Mouse (Mus musculus): Measurements from ENCODE around the gene Olfr27. TPM values are rescaled to one million over a fixed set of nuclear protein-coding genes. Genes with fewer than 3 reads are reported as not detected.

Gene Olfr27
- not detected for total RNA-seq (2021)

DNA sequence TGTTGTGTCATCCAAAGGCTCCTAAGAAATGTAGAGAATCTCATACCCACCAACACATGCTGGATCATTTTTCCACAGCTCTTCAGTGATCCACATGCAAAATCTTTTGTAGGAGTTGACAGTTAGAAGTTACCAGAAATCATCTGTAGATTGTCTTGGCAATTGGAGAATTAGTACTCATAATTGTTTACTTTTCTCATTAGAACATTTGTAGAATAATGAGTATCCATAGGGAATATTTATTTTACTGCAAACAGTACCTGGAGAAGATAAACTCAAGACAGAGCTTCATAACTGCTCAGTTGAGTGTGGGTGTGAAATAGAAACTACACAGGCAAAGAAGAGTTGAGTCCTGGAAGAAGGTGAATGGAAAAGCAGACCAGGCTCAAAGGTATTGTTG lies at the start of gene Olfr27:
Gene Olfr27 (plus strand): TSS at position 301 of the 400 bp plus-strand sequence.
- no peak for DNase-seq (ENCODE audit: low spot score in 2 of 2)
- intact Hi-C loops (cut with DNase I), result no loop called here

DNA sequence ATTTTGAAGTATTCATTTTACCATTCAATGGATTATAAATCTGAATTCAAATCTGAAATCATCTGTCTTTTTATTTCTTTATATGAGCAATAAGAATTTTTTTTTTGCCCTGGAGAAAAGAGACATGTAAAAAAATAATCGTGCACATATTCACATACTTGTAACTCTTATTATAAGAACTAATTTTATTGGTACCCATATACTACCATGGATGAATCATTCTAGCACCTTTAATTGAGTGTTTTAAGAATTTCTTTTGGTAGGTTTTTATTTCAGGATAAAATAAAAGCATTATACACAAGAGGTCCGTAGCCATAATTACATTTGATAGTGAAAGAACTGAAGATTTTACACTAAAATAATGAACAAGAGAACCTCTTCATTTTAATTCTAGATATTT lies 49.1 kb upstream of the Olfr27 start, which contains the start of gene Olfr938:
Gene Olfr938 (minus strand): TSS at position 101 of the 400 bp plus-strand sequence.
- intact Hi-C loops (cut with DNase I), result no loop called here
- no peak for DNase-seq (ENCODE audit: low spot score in 2 of 2)

- intact Hi-C loops (cut with DNase I), result no loop called here
- no peak for DNase-seq (ENCODE audit: low spot score in 2 of 2)
Measured at GRCm38 (mm10) chr9:39127326-39127725, 605 bp upstream of the Olfr27 start.

GRCm38 (mm10) chr9:39152401-39152800 lies 24.5 kb downstream of the Olfr27 start:
- intact Hi-C loops (cut with DNase I), result no loop called here
- DNase-seq (ENCODE audit: low spot score in 2 of 2), result no peak

DNA sequence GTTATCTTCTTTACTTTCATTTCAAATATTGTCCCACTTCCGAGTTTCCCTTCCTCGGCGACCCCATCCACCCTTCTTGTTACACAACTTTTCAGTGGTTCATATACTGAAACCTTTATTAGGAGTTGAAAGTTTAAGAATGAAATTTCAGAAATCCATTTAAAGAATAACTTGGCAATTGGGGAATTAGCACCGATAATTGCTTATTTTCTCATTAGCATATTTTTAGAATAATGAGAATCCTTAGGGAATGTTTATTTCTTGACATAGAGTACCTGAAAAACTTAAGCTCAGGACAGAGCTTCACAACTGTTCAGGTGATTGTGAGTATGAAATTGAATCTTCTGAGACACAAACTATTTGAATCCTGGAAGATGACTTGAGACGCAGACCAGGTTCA lies 38.1 kb downstream of the Olfr27 start, which contains the start of gene Olfr943:
Gene Olfr943 (plus strand): TSS at position 301 of the 400 bp plus-strand sequence.
- DNase-seq (ENCODE audit: low spot score in 2 of 2), result no peak
- intact Hi-C loops (cut with DNase I), result no loop called here

Other genes starting within 250 kb of the Olfr27 start
- gene Olfr930, start 198.3 kb upstream of the Olfr27 start, total RNA-seq (2021), result not detected
- gene Olfr933, start 155.8 kb upstream of the Olfr27 start, total RNA-seq (2021), result not detected
- not detected for gene Olfr934, start 139.8 kb upstream of the Olfr27 start, total RNA-seq (2021)
- gene Olfr935, start 128.4 kb upstream of the Olfr27 start, total RNA-seq (2021), result not detected
- gene Olfr146, start 104.8 kb upstream of the Olfr27 start, total RNA-seq (2021), result not detected
- gene Olfr937, start 63.2 kb upstream of the Olfr27 start, total RNA-seq (2021), result not detected
- gene Olfr938, start 49.2 kb upstream of the Olfr27 start, total RNA-seq (2021), result not detected
- not detected for gene Olfr943, start 38.2 kb downstream of the Olfr27 start, total RNA-seq (2021)
- gene Olfr944, start 73.8 kb downstream of the Olfr27 start, total RNA-seq (2021), result not detected
- not detected for gene Olfr1537, start 121.9 kb downstream of the Olfr27 start, total RNA-seq (2021)
- gene Olfr945, start 148.7 kb downstream of the Olfr27 start, total RNA-seq (2021), result not detected
- not detected for gene Olfr948, start 197.9 kb downstream of the Olfr27 start, total RNA-seq (2021)